ENCODE assay signal across 10 mouse cellular contexts in the genomic region with DNA sequence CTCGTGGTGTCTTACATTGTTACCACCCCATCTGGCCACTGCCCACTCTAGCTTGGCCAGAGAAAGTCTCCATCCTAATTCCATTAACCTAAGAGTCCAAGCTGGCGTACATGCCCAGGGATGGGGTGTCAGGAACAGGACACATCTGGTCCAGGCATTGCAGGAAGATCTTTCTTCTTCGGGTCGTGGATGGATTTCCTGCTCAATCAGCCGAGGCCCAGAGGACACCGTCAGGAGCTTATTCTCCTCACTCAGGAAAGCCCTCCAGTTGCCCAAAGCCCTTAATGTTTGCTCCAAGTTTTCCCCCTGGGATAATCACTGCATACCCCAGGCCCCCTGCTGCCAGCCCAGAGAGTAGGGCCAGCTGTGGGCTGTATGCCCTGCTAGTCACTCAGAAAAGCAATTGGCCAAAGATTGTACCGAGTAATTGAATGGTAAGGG.
DNase-seq lines count a peak whose midpoint lies in the region; ATAC-seq lines count a peak whose summit lies in the region.
"Had no signal": no experiment of that assay in that cellular context is flagged by ENCODE, and none has a peak within 500 bp of the region (broad histone marks: within the 10 kb centered on the region; RNA-seq: fewer than 3 reads in every experiment).

No protein-coding gene starts in this region.

- H3K27ac ChIP-seq in neural tube, embryonic 15.5 days (replicated peaks), result no peak overlapping the region
- peak overlapping the region; percentile 76 for H3K27ac ChIP-seq in limb, embryonic 15.5 days
- H3K27ac ChIP-seq in stomach, embryonic 16.5 days (ENCODE audit: low read length), result no peak overlapping the region

- no peak overlapping the region for H3K9ac ChIP-seq in neural tube, embryonic 15.5 days (replicated peaks)
- H3K9ac ChIP-seq in limb, embryonic 15.5 days, result no peak overlapping the region
- H3K9ac ChIP-seq in stomach, embryonic 16.5 days (ENCODE audit: low read length), result 0 out of 2 replicates have a peak overlapping the region, but pooled peaks have one; percentile 49

- H3K9me3 ChIP-seq in neural tube, embryonic 15.5 days (replicated peaks), result no peaks in the 10 kb centered on the region
- H3K9me3 ChIP-seq in limb, embryonic 15.5 days, result no peaks in the 10 kb centered on the region
- H3K9me3 ChIP-seq in stomach, embryonic 16.5 days (replicated peaks; ENCODE audit: control insufficient read depth, low read length), result no peaks in the 10 kb centered on the region

- H3K27me3 ChIP-seq in neural tube, embryonic 15.5 days (replicated peaks), result peaks cover 28% of the 10 kb centered on the region
- H3K27me3 ChIP-seq in limb, embryonic 15.5 days, result peaks cover 17% of the 10 kb centered on the region; the same call in 1 of the 2 replicates
- H3K27me3 ChIP-seq in stomach, embryonic 16.5 days (ENCODE audit: control insufficient read depth, insufficient read depth, low read length), result peaks cover 3% of the 10 kb centered on the region; the same call in 1 of the 2 replicates

- WGBS in neural tube, embryonic 15.5 days, result 25% methylated on average over 7 of the region's 7 CpGs
- WGBS in limb, embryonic 15.5 days, result 18% methylated on average over 7 of the region's 7 CpGs
- 43% methylated on average over 7 of the region's 7 CpGs for WGBS in stomach, embryonic 16.5 days

- ATAC-seq in neural tube, embryonic 15.5 days (ENCODE audit: low FRiP score), result no peak
- no peak for ATAC-seq in limb, embryonic 15.5 days (ENCODE audit: insufficient number of reproducible peaks, low FRiP score, low TSS enrichment, low read depth)
- no peak for ATAC-seq in stomach, embryonic 16.5 days (ENCODE audit: insufficient read depth, low FRiP score)

- H3K4me3 ChIP-seq in neural tube, embryonic 15.5 days (replicated peaks), result no peak overlapping the region
- no peak overlapping the region for H3K4me3 ChIP-seq in limb, embryonic 15.5 days
- H3K4me3 ChIP-seq in stomach, embryonic 16.5 days (replicated peaks; ENCODE audit: low read length), result no peak overlapping the region

- no peak overlapping the region for H3K4me2 ChIP-seq in neural tube, embryonic 15.5 days
- H3K4me2 ChIP-seq in limb, embryonic 15.5 days, result 0 out of 2 replicates have a peak overlapping the region, but pooled peaks have one; percentile 12
- peak overlapping the region; percentile 25 for H3K4me2 ChIP-seq in stomach, embryonic 16.5 days (ENCODE audit: low read depth, low read length)

- intact Hi-C loops in heart, postnatal 14 days (cut with DNase I), result no loop called here

- H3K4me1 ChIP-seq in neural tube, embryonic 15.5 days, result peaks cover 25% of the 10 kb centered on the region
- peaks cover 49% of the 10 kb centered on the region for H3K4me1 ChIP-seq in limb, embryonic 15.5 days
- peaks cover 37% of the 10 kb centered on the region for H3K4me1 ChIP-seq in stomach, embryonic 16.5 days (ENCODE audit: control insufficient read depth, insufficient read depth, low read length)

- DNase-seq in heart, adult 18-20 months, result peak; percentile 28 to 32
- DNase-seq in heart, postnatal 14 days, result no peak
- DNase-seq in neural tube, embryonic 10.5 days (ENCODE audit: extremely low spot score, low spot score), result peak; percentile 66
- DNase-seq in natural killer cell, adult 2 months (ENCODE audit: low spot score in 2 of 2), result no peak
- no peak for DNase-seq in right cerebral cortex, adult 18-20 months
- DNase-seq: cerebellum, adult 8-10 months; gastrocnemius, postnatal 25 days had no signal

- H3K36me3 ChIP-seq in neural tube, embryonic 15.5 days, result no peaks in the 10 kb centered on the region
- H3K36me3 ChIP-seq in limb, embryonic 15.5 days, result no peaks in the 10 kb centered on the region
- no peaks in the 10 kb centered on the region for H3K36me3 ChIP-seq in stomach, embryonic 16.5 days (ENCODE audit: control insufficient read depth, insufficient read depth, low read length)

Comparison
In these comparisons a context has a peak if more than half of its experiments do, and no peak if none do; other contexts are left out.
1. DNase-seq: peak in heart, adult 18-20 months (2 of 2) and neural tube, embryonic 10.5 days (single experiment); none in heart, postnatal 14 days (0 of 2), natural killer cell, adult 2 months (0 of 2) and right cerebral cortex, adult 18-20 months (single experiment).